Mouse (Mus musculus) megakaryocyte-erythroid progenitor cell, adult 5-6 weeks (primary cell): ENCODE data around the gene Ttbk1. TPM values are rescaled to one million over a fixed set of nuclear protein-coding genes. Genes with fewer than 3 reads are reported as not detected.
"Not testable (repeated sequence)": the region's sequence is repeated elsewhere in the genome, so short reads cannot be mapped to it uniquely, and the experiment has no call there.

ENCODE experiments used
- ATAC-seq: replicated peaks from 2 replicates; pipeline ENCODE4 v1.8.0; 2016; ENCODE audit warnings: mild to moderate bottlenecking, inconsistent platforms; ENCODE audit not compliant: severe bottlenecking, poor library complexity, low FRiP score, low TSS enrichment
- total RNA-seq, 2 experiments: library from RNA; stranded (forward) in 1 of 2; stranded (reverse) in 1 of 2; fragments of 200-1000, 215-1000 nt in 1 of 2; fragments of >200 nt in 1 of 2; fragmentation: Nextera tagmentation in 1 of 2; gene quantifications; 2 replicates each; pipeline ENCODE4 v1.2.3; 2014 to 2017

Ttbk1 gene
- total RNA-seq (2014; fragmentation: Nextera tagmentation): 0.10 TPM in 1 of 2 replicates, not detected in the other
- total RNA-seq (2017): 0.14 TPM in 1 of 2 replicates, not detected in the other

DNA sequence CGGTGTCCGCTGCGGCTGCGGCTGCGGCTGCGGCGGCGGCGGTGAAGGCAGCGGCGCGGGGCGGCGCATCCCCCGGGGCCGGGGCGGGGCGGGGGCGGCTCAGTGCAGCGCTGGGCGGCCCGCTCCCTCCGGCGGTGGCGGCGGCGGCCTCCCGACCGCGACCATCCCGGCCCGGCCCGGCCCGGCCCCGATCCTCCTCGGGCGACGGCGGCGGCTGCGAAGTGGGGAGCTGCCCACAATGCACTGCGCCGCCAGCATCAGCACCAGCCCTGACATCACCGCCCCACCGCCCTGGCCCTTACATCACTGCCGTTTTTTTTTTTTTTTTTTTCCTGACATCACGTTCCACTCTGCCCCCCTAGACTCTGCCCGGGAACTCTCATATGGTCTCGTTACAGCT lies at the start of gene Ttbk1:
Gene Ttbk1, minus strand, starts transcription at position 245 of the 400 bp plus-strand sequence.
- ATAC-seq: no peak

- peak; percentile 64 for ATAC-seq
These were observed 38.3 kb upstream of the Ttbk1 start for GRCm38 (mm10) chr17:46525579-46526307.

DNA sequence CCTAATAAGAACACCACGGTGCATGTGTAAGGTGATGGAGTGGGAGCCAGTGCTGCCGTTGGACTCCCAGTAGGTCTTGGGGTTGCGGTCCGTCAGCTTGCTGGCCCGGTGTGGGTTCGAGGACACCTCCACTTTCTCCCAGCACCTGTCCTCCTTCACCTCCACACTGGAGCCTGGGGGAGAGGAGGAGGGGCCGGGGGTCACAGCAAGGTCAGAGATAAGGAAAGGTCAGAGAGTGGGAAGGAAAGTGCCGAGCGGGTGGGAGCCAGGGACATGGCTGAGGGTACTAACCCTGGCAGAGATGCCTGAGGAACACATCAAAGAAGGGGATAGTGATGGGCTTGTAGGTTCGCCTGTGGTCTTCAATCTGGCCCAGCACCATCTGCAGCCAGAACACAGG lies 37.6 kb upstream of the Ttbk1 start:
- ATAC-seq: no peak

- no peak for ATAC-seq
These were observed 34.6 kb upstream of the Ttbk1 start for GRCm38 (mm10) chr17:46521963-46522668.

- ATAC-seq: no peak
These were observed 33.7 kb upstream of the Ttbk1 start for GRCm38 (mm10) chr17:46521174-46521573.

- 0 out of 2 replicates have a peak, but pooled peaks have one; percentile 9 for ATAC-seq
These were observed 33.0 kb upstream of the Ttbk1 start for GRCm38 (mm10) chr17:46520385-46520979.

- no peak for ATAC-seq
These were observed 32.5 kb upstream of the Ttbk1 start for GRCm38 (mm10) chr17:46519971-46520370.

GRCm38 (mm10) chr17:46513329-46513728 lies 25.9 kb upstream of the Ttbk1 start:
- ATAC-seq: no peak

DNA sequence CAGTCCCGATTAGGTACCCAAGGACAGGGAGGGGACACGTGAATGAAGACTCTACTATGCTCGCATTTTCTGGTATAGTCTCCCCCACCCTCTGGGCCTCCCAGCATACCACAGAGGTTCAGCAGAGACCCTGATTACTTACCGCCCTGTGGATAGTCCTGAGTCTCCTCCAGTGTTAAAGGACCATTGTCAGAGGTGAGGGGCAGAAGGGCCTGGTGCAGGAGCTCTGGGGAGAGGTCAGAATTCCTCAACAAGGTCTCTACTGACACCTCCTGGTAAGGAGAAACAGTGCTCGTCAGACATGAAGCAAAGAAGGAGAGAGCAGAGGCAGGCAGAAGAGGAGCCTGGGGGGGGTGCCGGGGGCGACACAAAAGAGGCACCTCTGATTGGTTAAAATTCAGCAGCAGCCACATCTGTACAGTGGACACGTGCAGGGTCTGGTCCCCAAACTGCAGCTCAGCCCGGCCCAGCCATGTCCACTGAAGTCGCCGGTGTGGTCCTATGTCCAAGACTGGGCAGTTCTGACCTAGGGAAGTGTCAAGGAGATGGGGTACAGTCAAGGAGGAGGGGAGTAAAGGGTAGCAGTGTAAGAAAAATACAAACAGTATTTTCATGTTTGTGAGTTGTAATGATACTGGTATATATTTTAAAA lies 23.7 kb upstream of the Ttbk1 start:
- no peak for ATAC-seq

- no peak for ATAC-seq
These were observed 18.1 kb upstream of the Ttbk1 start for GRCm38 (mm10) chr17:46505617-46506016.

GRCm38 (mm10) chr17:46503847-46504638 lies 16.6 kb upstream of the Ttbk1 start:
- peak; percentile 27; the same call in 1 of the 2 replicates for ATAC-seq

DNA sequence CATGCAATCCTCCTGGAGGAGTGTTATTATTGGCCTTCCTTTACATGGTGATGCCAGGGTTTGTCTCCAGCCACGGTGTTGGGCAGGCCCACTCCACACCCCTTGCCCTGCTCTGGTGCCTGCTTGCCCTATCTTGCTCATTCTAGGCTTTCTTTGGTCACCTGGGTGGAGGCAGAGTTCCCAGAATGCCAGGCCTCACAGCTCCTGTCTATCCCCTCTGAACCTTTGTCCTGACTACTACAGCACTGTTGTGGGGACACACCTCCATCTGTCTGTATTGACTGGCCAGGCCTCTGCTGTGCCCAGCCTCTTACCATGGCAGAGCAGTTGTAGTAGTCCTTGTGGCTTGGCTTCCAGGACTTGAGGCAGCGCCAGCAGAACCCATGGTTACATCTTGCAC lies 15.3 kb upstream of the Ttbk1 start:
- ATAC-seq: no peak

DNA sequence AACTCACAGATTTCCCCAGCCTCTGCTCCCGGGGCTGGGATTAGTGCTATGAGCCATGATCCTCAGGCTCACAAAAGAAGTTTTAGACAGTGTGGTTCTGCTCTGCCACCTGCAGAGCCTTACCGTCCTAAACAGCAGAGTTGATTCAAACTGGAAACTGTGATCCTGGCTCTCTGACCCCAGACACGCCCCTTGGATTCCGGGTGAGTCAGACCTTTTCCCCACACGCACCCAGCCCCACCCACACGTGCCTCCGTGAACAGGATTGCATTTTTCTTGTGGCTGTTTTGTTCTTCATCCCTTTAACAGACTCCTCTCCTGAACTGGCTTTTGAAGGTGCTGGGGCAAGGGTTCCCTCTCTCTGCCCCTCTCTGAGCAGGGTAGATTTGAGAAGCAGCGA lies 10.5 kb upstream of the Ttbk1 start:
- no peak for ATAC-seq

GRCm38 (mm10) chr17:46496623-46497434 lies 9.4 kb upstream of the Ttbk1 start, which contains the start of gene Dnph1:
Gene Dnph1, plus strand, starts transcription at chr17:46496711.
- ATAC-seq: peak; percentile 99

- not testable (repeated sequence) for ATAC-seq
These were observed 8.6 kb upstream of the Ttbk1 start for GRCm38 (mm10) chr17:46496081-46496480.

DNA sequence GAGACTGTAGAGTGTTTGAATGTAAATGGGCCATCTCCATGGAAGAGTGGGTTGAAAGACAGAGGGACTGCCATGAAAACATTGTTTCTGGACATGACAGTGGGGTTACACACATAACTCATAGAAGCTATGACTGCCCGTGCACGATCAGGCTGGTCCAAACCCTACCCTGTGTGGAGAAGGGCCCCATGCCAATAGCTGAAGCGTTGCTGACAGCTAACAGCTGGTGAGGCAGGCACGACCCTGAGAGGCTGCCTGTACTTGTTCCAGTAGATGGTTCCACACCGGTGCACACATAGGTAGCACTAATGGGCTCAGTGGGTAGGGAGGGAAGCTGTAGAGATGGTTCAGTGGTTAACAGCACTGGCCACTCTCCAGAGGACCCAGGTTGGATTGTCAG lies 8.0 kb upstream of the Ttbk1 start:
- no peak for ATAC-seq

DNA sequence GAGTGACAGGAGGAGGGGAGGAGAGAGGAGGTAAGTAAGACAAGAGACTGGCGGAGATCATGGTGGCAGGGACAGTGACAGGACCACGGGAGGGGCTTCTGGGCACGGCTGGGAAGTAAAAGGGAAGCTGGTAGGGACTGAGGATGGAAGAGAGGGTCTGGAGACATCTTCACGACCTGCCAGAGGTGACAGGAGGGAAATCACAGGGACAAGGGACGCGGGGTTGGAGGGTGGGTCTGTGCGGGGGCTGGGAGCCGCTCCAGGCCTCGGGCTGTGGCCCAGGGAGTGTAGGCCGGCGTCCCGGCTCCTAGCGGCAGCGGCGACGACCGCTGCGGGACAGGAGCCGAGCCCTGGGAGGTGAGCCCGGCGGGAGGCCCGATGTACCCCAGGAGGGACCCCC lies 480 bp downstream of the Ttbk1 start:
- ATAC-seq: no peak

DNA sequence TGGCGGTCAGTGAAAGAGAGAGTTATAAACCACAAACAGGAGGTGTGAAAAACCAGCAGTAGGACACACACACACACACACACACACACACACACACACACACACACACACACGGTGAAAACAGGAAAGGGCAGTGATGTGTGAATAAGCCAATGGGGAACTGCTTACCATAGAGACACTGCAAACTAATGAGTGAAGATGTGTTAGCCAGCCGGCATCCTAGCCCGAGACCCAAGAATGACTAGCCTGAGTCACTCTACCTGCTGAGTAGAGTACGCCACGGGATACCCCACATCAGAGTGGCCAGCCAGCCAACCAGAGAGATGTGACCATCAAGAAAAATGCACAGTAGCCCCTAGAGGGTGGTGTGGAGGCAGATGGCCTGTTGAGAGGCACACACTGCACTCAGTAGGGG lies 3.0 kb downstream of the Ttbk1 start:
- no peak for ATAC-seq
